Mouse (Mus musculus) stomach, embryonic 15.5 days (tissue): ENCODE measurements around the gene Meis1. TPM values are rescaled to one million over a fixed set of nuclear protein-coding genes. Genes with fewer than 3 reads are reported as not detected.

Experiments used
- ATAC-seq: fragments of 200-750 bp; cut with Nextera tagmentation; 2 replicates; pipeline ENCODE4 v1.8.0; 2017; ENCODE audit warnings: low read depth, moderate number of reproducible peaks, moderate TSS enrichment; ENCODE audit not compliant: insufficient read depth, low FRiP score
- H3K27ac ChIP-seq: fragments of 300-500 bp; sonication (generic); 2 replicates; pipeline ENCODE4 v1.5.1; 2015; ENCODE audit warnings: mild to moderate bottlenecking, inconsistent platforms
- H3K27me3 ChIP-seq: fragments of 300-500 bp; sonication (generic); replicated peaks from 2 replicates; pipeline ENCODE4 v1.6.1; 2015; ENCODE audit warnings: inconsistent platforms
- H3K36me3 ChIP-seq: fragments of 300-500 bp; sonication (generic); 2 replicates; pipeline ENCODE4 v1.6.1; 2015; ENCODE audit warnings: inconsistent platforms
- H3K4me1 ChIP-seq: fragments of 300-500 bp; sonication (generic); 2 replicates; pipeline ENCODE4 v1.6.1; 2015; ENCODE audit warnings: inconsistent platforms
- H3K4me2 ChIP-seq: fragments of 300-500 bp; sonication (generic); 2 replicates; pipeline ENCODE4 v1.6.1; 2015; ENCODE audit warnings: mild to moderate bottlenecking, inconsistent platforms
- H3K4me3 ChIP-seq: fragments of 300-500 bp; sonication (generic); replicated peaks from 2 replicates; pipeline ENCODE4 v1.5.1; 2015; ENCODE audit warnings: inconsistent platforms
- H3K9ac ChIP-seq: fragments of 300-500 bp; sonication (generic); 2 replicates; pipeline ENCODE4 v1.6.1; 2015; ENCODE audit warnings: inconsistent platforms
- H3K9me3 ChIP-seq: fragments of 300-500 bp; sonication (generic); 2 replicates; pipeline ENCODE4 v1.6.1; 2016; ENCODE audit warnings: inconsistent platforms
- WGBS: fragments of 180-500 bp; shearing (Covaris S2); methylation state at CpG from one replicate; pipeline ENCODE4 v1.1.7; 2015; 5-methylcytosine and 5-hydroxymethylcytosine counted together
- polyA plus RNA-seq: library from polyadenylated mRNA; unstranded; fragments of >200 nt; fragmentation: Nextera tagmentation; extraction: Ambion mirVana; gene quantifications from 2 replicates; pipeline ENCODE4 v1.2.1, GENCODE M21; 2015

Meis1 gene
- polyA plus RNA-seq, 1 experiment from 2014 or later: 139 TPM

DNA sequence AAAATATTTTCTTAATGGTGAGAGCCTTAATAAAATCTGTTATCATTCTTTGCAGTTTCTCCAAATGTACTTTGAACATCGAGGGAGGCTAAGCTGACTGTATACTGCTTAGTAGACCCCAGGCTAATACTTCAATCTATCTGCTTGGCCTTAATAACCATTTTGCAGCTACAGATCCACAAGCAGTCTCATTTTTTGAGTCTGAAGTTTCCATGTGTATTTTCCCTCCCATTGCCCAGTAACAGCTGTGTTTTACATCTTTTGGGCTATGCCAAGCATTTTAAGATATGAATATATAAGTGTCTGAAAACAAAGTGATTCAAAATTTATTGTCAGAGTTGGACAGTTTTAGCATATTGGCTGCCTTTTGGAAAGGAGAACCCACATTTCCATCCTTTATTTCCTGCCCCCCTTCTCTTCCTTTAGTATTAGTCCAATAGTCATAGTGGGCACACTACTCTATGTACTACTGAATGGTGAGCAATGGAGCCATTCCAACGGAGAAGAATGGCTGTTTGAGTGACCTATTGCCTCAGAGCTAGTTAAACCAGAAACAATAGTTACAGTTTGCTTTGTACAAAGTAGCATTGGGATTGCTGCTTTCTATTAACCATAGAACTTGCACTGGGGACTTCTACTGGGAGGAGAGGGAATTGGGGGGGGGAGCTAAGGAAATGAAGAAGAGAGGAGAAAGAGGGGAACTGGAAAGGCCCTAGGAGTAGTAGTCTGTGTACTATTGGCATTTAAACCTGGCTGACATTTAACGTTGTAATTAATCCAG, 12.7 kb downstream of the Meis1 start:
- Histone ChIP-seq H3K36me3 (peaks cover 5% of the 10 kb centered on the region; the same call in 1 of the 2 replicates), H3K9me3 (no peaks in the 10 kb centered on the region), H3K4me1 (peaks cover 9% of the 10 kb centered on the region), H3K4me2 (peak overlapping the region; percentile 21; the same call in 1 of the 2 replicates), H3K4me3 (no peak overlapping the region), H3K9ac (no peak overlapping the region), H3K27me3 (no peaks in the 10 kb centered on the region), H3K27ac (peak overlapping the region; percentile 78)
- 19% methylated on average over 3 of the region's 3 CpGs for WGBS
- ATAC-seq: no peak

DNA sequence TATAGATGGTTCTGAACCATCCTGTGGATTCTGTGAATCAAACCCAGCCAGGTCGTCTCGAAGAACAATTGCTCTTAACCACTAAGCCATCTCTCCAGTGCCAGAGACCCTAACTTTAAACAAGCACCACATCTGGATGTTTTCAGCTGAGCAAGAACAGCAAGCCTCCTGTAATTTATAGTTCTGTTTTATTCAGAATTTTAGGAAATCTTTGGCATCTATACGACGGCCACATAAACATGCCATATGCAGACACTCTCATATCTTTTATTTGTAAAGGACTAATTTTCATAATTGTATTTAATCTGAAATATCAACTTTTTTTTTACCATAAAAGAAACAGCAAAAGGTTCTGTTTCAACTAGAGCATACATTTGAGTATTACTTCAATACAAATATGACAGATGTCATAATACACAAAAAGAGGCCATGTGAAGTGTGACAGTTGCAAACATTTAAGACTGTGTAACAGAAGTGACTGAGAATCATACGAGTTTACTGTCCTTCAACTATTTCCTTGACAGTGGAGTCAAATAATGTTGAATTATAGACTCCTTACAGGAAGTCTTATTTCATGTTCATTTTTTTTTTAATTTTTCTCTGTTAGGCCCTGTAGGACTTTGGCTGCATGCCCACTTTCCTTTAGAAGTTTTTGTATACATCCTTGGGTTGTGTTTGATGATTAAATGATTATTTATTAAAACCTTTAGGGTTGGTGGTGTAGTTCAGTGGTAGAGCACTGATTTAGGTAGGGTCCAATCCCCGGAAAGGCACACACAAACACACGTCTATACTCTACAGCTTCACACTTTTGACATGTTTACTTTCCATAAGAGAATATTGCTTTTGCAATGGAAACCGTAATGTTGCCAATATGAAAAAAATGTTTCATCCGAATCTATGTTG, 13.5 kb downstream of the Meis1 start:
- Histone ChIP-seq H3K9ac (no peak overlapping the region), H3K27ac (peak overlapping the region; percentile 78), H3K4me3 (no peak overlapping the region), H3K27me3 (no peaks in the 10 kb centered on the region), H3K9me3 (no peaks in the 10 kb centered on the region), H3K4me2 (no peak overlapping the region; the same call in 1 of the 2 replicates), H3K36me3 (peaks cover 9% of the 10 kb centered on the region), H3K4me1 (peaks cover 9% of the 10 kb centered on the region)
- WGBS: 35% methylated on average over 9 of the region's 9 CpGs
- 0 out of 2 replicates have a peak, but pooled peaks have one; percentile 16 for ATAC-seq

DNA sequence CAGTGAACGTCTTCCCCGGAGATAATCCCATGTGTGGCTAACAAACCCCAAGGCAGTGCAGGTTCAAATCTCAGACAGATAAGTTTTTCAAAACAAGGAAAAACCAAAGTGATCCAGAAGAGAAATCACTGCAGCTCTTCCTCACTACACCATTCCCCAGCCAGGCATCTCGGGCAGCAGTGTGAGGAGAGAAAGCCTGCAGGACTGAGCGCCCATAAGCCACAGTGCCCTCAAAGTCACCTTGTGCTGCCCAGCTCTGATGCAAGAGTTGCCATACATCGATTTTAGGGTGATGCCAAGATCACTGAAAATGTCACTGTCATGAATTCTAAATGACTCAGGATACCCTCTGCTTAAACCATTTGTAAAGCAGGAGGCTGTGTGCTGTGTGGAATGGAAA, 15.7 kb downstream of the Meis1 start:
- Histone ChIP-seq H3K27me3 (no peaks in the 10 kb centered on the region), H3K4me1 (peaks cover 5% of the 10 kb centered on the region), H3K36me3 (peaks cover 12% of the 10 kb centered on the region), H3K27ac (0 out of 2 replicates have a peak overlapping the region, but pooled peaks have one; percentile 18), H3K4me2 (no peak overlapping the region), H3K9me3 (no peaks in the 10 kb centered on the region), H3K9ac (no peak overlapping the region), H3K4me3 (no peak overlapping the region)
- no peak for ATAC-seq
- WGBS: 74% methylated on average over 5 of the region's 5 CpGs

DNA sequence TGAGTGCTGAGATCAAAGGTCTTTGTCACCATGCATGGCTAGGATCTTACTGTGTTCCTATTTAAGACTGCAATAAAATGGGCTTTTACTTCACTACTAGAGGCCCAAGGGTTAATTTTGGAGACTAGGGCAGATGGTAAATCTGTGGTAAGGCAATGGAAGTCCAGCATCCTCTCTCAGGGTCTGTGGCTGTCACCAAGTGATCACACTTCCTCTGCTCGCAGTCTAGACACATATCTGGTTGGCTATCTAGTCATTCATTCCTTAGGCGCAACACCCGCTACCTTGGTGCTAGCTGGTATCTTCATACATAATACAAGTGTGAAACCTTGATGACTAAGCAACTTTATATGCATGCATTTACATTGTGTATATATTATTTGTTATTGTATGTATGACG, 22.0 kb downstream of the Meis1 start:
- Histone ChIP-seq H3K4me1 (no peaks in the 10 kb centered on the region), H3K4me2 (no peak overlapping the region), H3K9ac (no peak overlapping the region), H3K9me3 (no peaks in the 10 kb centered on the region), H3K27ac (no peak overlapping the region), H3K4me3 (no peak overlapping the region), H3K36me3 (peaks cover 42% of the 10 kb centered on the region), H3K27me3 (no peaks in the 10 kb centered on the region)
- no peak for ATAC-seq
- WGBS: 94% methylated on average over 4 of the region's 4 CpGs

DNA sequence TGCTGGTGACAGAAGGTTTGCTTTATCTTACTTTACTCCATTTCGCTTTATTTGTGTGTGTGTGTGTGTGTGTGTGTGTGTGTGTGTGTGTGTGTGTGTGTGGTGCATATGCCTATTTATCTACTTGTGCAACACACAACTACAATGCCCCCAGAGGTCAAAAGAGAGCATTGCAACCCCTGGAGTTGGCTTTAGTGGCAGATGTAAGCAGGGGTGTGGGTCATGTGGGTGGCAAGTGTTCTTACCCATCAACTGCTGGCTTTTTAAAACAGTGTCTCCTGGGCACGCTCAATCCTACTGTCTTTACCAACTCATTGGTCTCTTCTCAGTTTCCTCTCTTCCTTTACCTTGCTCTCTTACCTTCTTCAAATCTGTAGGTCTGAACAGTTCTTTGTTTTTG, 22.5 kb downstream of the Meis1 start:
- WGBS: 95% methylated on average over 2 of the region's 2 CpGs
- ATAC-seq: no peak
- H3K9me3 ChIP-seq: no peaks in the 10 kb centered on the region
- no peak overlapping the region for H3K27ac ChIP-seq
- no peaks in the 10 kb centered on the region for H3K27me3 ChIP-seq
- no peak overlapping the region for H3K4me2 ChIP-seq
- no peaks in the 10 kb centered on the region for H3K4me1 ChIP-seq
- H3K9ac ChIP-seq: no peak overlapping the region
- no peak overlapping the region for H3K4me3 ChIP-seq
- peaks cover 42% of the 10 kb centered on the region for H3K36me3 ChIP-seq

DNA sequence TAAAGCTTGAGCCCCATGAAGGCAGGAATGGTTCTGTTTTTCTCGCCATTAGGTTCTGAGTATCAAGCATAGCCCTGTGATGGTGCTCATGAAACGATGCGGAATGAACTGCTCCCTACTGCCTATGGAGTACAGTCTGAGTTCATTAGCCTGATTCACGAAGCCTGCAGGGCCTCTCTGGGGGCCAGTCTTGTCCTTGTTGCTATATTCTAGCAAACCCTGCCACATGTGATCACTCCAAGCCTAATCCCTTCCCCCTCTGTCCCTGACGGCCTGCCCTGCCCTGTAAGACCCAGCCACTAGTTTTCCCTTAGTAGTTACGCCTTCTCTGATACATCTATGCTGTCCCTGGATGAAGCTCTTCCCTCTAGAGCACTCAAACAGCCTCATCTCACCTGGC, 26.0 kb downstream of the Meis1 start:
- H3K9me3 ChIP-seq: no peaks in the 10 kb centered on the region
- ATAC-seq: no peak
- H3K4me2 ChIP-seq: no peak overlapping the region
- no peak overlapping the region for H3K9ac ChIP-seq
- H3K27me3 ChIP-seq: no peaks in the 10 kb centered on the region
- no peak overlapping the region for H3K4me3 ChIP-seq
- H3K4me1 ChIP-seq: 0 out of 2 replicates have a peak, but pooled peaks cover 3% of the 10 kb centered on the region
- 63% methylated on average over 6 of the region's 6 CpGs for WGBS
- no peak overlapping the region for H3K27ac ChIP-seq
- peaks cover 43% of the 10 kb centered on the region for H3K36me3 ChIP-seq

DNA sequence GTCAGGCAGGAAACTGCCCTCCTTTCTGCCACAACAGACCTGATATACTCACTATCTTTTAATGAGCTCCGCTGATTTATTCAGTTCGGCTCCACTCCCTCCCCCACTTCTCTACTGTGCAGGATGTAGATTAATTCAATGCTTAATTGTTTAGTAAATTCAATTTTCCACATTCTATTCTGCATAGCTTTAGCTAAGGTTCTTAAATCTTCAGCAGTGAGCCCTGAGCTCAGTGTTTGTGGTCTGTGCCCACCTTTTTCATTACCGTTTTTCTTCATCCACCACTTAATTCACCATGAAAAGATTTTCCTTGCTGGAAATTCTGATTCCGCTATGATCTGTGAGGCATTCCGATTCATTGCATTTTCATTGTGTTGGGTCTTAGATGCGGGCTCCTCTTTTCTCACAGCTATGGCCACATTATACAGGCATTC, 28.5 kb downstream of the Meis1 start:
- WGBS: 80% methylated on average over 6 of the region's 6 CpGs
- H3K9me3 ChIP-seq: no peaks in the 10 kb centered on the region

DNA sequence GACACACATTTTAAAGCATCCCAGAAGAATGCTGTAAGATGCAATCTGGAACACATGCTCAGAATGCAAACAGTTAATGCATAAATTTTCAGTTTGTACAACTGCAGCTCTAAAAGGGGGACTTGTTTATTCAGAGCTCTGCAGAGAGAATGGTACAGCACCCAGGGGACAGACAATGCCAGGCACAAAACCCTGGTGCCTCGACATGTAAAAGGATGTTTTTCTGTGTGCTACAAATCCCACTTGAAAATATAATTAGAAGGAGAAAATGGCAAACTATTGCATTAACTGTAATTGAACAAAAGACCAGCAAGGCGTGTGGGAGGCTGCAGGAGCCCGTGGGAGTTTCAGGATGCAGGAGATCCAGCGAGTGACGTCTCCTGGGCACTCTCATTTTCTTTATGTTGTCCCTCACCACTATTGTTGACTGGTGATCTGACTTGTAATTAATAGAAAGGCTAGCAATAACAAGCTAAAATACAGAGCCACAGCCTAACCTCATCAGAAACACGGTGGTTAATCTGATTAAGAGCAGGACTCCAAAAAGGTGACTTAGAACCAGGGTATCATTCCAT, 29.0 kb downstream of the Meis1 start:
- no peak overlapping the region for H3K4me2 ChIP-seq
- H3K27me3 ChIP-seq: no peaks in the 10 kb centered on the region
- WGBS: 64% methylated on average over 6 of the region's 6 CpGs
- no peak overlapping the region for H3K4me3 ChIP-seq
- no peak overlapping the region for H3K27ac ChIP-seq
- peaks cover 38% of the 10 kb centered on the region for H3K36me3 ChIP-seq
- no peaks in the 10 kb centered on the region for H3K9me3 ChIP-seq
- H3K4me1 ChIP-seq: 0 out of 2 replicates have a peak, but pooled peaks cover 3% of the 10 kb centered on the region
- H3K9ac ChIP-seq: no peak overlapping the region
- ATAC-seq: no peak

More for the DNA sequence above, 28.5 kb downstream of the Meis1 start:
- Histone ChIP-seq H3K27me3 (no peaks in the 10 kb centered on the region), H3K9ac (no peak overlapping the region), H3K27ac (no peak overlapping the region), H3K4me3 (no peak overlapping the region), H3K4me2 (no peak overlapping the region), H3K4me1 (0 out of 2 replicates have a peak, but pooled peaks cover 3% of the 10 kb centered on the region), H3K36me3 (peaks cover 43% of the 10 kb centered on the region)
- no peak for ATAC-seq

DNA sequence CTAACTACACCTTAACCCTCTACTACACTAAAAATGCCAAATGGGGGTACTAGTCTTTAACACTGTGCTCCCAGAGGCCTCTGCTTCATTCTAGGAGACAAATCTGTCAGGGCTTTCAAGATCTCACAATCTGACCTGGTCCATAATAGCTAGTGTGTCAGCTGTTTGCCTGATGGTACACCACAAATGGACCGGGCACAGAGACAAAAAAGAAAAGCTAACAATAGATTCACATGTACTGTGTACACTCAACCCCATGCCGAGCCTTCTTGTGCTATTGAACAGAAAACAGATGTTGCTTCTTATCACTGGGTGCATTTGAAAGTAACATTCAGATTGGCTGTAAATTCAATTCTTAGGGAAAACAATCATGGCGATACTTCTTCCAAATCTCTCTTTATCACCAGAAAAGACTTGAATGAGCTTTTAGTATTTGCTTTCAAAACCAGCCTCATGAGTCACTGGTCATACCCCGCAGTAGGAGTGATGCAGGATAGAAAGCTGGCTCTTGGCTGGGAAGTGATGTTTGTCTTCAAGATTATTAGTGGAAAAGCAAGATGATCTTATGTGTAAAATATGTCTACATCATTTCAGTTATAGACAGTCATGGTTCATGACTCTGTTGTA, 30.0 kb downstream of the Meis1 start:
- 67% methylated on average over 4 of the region's 4 CpGs for WGBS
- H3K27ac ChIP-seq: no peak overlapping the region; the same call in 1 of the 2 replicates
- H3K27me3 ChIP-seq: no peaks in the 10 kb centered on the region
- H3K4me2 ChIP-seq: no peak overlapping the region
- ATAC-seq: no peak
- H3K4me3 ChIP-seq: no peak overlapping the region
- 0 out of 2 replicates have a peak, but pooled peaks cover 3% of the 10 kb centered on the region for H3K4me1 ChIP-seq
- no peaks in the 10 kb centered on the region for H3K9me3 ChIP-seq
- peaks cover 37% of the 10 kb centered on the region for H3K36me3 ChIP-seq
- H3K9ac ChIP-seq: no peak overlapping the region

DNA sequence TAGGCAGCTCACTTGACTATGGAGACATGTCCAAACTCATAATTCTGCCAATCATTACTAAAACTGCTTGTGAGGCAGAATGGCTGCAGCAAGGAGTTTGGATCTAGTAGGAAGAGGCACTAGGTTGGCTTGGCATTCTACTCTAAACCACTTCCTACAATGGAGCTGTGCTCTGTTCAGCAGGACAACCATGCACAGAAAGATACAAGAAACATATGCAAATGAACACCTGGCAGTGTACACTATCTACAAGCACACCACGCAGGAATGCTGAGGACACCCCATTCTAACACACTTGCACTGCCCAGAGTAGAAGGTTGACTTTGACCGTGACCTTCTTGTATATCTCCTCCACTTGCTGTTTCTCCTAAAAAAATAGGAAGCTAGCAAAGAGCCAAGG, 35.0 kb downstream of the Meis1 start:
- Histone ChIP-seq H3K9me3 (no peaks in the 10 kb centered on the region), H3K4me1 (0 out of 2 replicates have a peak, but pooled peaks cover 5% of the 10 kb centered on the region), H3K4me3 (no peak overlapping the region), H3K27me3 (no peaks in the 10 kb centered on the region), H3K9ac (no peak overlapping the region), H3K4me2 (no peak overlapping the region), H3K36me3 (peaks cover 30% of the 10 kb centered on the region), H3K27ac (no peak overlapping the region)
- no peak for ATAC-seq
- 68% methylated on average over 2 of the region's 2 CpGs for WGBS

DNA sequence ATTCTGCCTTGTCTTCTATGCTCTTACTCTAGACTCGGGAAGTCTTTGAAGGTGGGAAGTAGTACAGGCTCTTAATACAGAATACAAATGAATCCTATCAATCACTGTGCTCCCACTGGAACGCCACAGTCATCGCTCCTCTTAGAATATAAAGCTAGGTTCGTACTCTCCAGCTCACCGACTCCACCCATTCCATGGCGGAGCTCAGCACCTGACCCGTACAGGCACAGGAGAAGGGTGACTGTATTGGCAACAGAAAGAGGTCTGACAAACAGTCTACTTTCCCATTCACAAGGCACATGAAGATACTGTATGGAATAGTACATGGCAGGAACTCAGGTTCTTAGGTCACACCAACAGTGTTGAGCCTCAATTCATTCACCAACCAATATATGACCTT, 35.5 kb downstream of the Meis1 start:
- WGBS: 59% methylated on average over 7 of the region's 7 CpGs
- H3K4me2 ChIP-seq: no peak overlapping the region
- no peak overlapping the region for H3K27ac ChIP-seq
- ATAC-seq: no peak
- no peaks in the 10 kb centered on the region for H3K27me3 ChIP-seq
- no peaks in the 10 kb centered on the region for H3K9me3 ChIP-seq
- 0 out of 2 replicates have a peak, but pooled peaks cover 5% of the 10 kb centered on the region for H3K4me1 ChIP-seq
- no peak overlapping the region for H3K4me3 ChIP-seq
- H3K9ac ChIP-seq: no peak overlapping the region
- peaks cover 27% of the 10 kb centered on the region for H3K36me3 ChIP-seq
